Mouse (Mus musculus) ES-Bruce4 (cell line): Measurements from ENCODE around the gene Fasn.

Source experiments
- CTCF ChIP-seq: IDR thresholded peaks from one replicate; pipeline ENCODE4 v1.8.1; 2011; ENCODE audit warnings: low read depth, low read length
- EP300 ChIP-seq: IDR thresholded peaks from 2 replicates; pipeline ENCODE4 v1.6.1; 2011; ENCODE audit warnings: low read depth, low read length; ENCODE audit not compliant: insufficient read depth
- POLR2A ChIP-seq: IDR thresholded peaks from one replicate; pipeline ENCODE4 v1.8.1; 2011; ENCODE audit warnings: low read length; ENCODE audit not compliant: insufficient read depth

DNA sequence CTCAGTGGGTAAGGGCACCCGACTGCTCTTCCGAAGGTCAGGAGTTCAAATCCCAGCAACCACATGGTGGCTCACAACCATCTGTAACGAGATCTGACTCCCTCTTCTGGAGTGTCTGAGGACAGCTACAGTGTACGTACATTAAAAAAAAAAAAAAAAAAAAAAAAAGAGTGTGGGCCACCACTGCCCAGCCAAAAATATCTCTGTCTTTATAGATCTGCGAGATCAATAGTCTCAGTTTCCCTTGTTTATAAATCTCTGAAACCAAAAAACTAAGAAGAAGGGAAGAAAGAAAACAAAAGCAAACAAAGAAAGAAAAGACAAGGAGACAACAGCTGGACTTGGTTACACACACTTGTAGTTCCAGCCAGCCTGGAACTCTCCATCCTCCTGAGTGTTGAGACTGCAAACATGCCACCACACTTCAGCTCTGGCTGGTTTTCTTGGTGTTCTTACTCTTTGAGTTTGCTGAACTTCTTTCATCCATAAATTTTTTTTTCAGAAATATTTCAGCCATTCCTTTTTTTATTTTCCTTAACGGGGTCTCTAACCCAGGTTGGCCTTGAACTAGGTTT, 24.9 kb downstream of the Fasn start:
- TF ChIP-seq CTCF (no peak), EP300 (no peak), POLR2A (no peak)
